Mouse (Mus musculus) kidney, postnatal 0 days (tissue): ENCODE measurements at regions not wholly inside any gene's neighbourhood (a gene's known extent, or its start where the extent isn't known, plus 50 kb on each side); places are given as distances from the start of the nearest gene placed in this dataset.
A peak's percentile ranks its signal among the peaks of the same experiment; 100 is the strongest.

Experiments used
- ATAC-seq: fragments of 200-750 bp; cut with Nextera tagmentation; replicated peaks from 2 replicates; pipeline ENCODE4 v1.8.0; 2017; ENCODE audit warnings: low read depth, moderate number of reproducible peaks, moderate TSS enrichment, moderate library complexity; ENCODE audit not compliant: low FRiP score
- DNase-seq: peaks from one replicate; pipeline ENCODE4 v3.0.0-alpha.2; 2016; ENCODE audit warnings: low spot score
- H3K27ac ChIP-seq: fragments of 300-500 bp; sonication (generic); 2 replicates; pipeline ENCODE4 v1.5.1; 2014; ENCODE audit warnings: mild to moderate bottlenecking
- H3K27me3 ChIP-seq: fragments of 300-500 bp; sonication (generic); 2 replicates; pipeline ENCODE4 v1.6.1; 2014; ENCODE audit warnings: low read length, mixed read lengths; ENCODE audit not compliant: insufficient read depth
- H3K36me3 ChIP-seq: fragments of 300-500 bp; sonication (generic); 2 replicates; pipeline ENCODE4 v1.6.1; 2014; ENCODE audit warnings: low read length, mixed read lengths; ENCODE audit not compliant: insufficient read depth
- H3K4me1 ChIP-seq: fragments of 300-500 bp; sonication (generic); replicated peaks from 2 replicates; pipeline ENCODE4 v1.6.1; 2014; ENCODE audit warnings: antibody characterized with exemption, low read length, mixed read lengths; ENCODE audit not compliant: insufficient read depth
- H3K4me2 ChIP-seq: fragments of 300-500 bp; sonication (generic); 2 replicates; pipeline ENCODE4 v1.6.1; 2014; ENCODE audit warnings: mild to moderate bottlenecking, low read length, moderate library complexity, mixed read lengths
- H3K4me3 ChIP-seq: fragments of 300-500 bp; sonication (generic); replicated peaks from 2 replicates; pipeline ENCODE4 v1.5.1; 2014; ENCODE audit warnings: low read depth, low read length
- H3K9ac ChIP-seq: fragments of 300-500 bp; sonication (generic); 2 replicates; pipeline ENCODE4 v1.6.1; 2014; ENCODE audit warnings: low read depth, low read length
- H3K9me3 ChIP-seq: fragments of 300-500 bp; sonication (generic); replicated peaks from 2 replicates; pipeline ENCODE4 v1.6.1; 2016; ENCODE audit warnings: low read length, inconsistent platforms, mixed read lengths
- CTCF ChIP-seq: IDR thresholded peaks from 2 replicates; pipeline ENCODE4 v1.5.1; 2016; ENCODE audit warnings: antibody characterized with exemption, low read depth, mild to moderate bottlenecking, moderate library complexity
- WGBS: fragments of 180-500 bp; shearing (Covaris S2); extraction: QIAGEN DNeasy Blood & Tissue Kit; methylation state at CpG from one replicate; pipeline ENCODE4 v1.1.7; 2014; 5-methylcytosine and 5-hydroxymethylcytosine counted together

GRCm38 (mm10) chr2:132472126-132472525 is 86.9 kb upstream of the Prokr2 start:
- no peaks in the 10 kb centered on the region for H3K4me1 ChIP-seq
- H3K27me3 ChIP-seq = no peaks in the 10 kb centered on the region
- no peak for TF ChIP-seq CTCF
- no peak overlapping the region for H3K9ac ChIP-seq
- 10% methylated on average over 2 of the region's 2 CpGs for WGBS
- no peak overlapping the region for H3K4me3 ChIP-seq
- H3K9me3 ChIP-seq = no peaks in the 10 kb centered on the region
- ATAC-seq (no peak), DNase-seq (peak; percentile 65)
- H3K36me3 ChIP-seq = no peaks in the 10 kb centered on the region
- H3K27ac ChIP-seq = no peak overlapping the region
- H3K4me2 ChIP-seq = no peak overlapping the region

GRCm38 (mm10) chr2:132468957-132469642 is 83.9 kb upstream of the Prokr2 start:
- H3K36me3 ChIP-seq = no peaks in the 10 kb centered on the region
- H3K27ac ChIP-seq = no peak overlapping the region
- no peak for TF ChIP-seq CTCF
- ATAC-seq = no peak
- no peak for DNase-seq
- H3K4me2 ChIP-seq = no peak overlapping the region
- H3K9me3 ChIP-seq = no peaks in the 10 kb centered on the region
- H3K4me1 ChIP-seq = no peaks in the 10 kb centered on the region
- no peak overlapping the region for H3K9ac ChIP-seq
- H3K4me3 ChIP-seq = no peak overlapping the region
- H3K27me3 ChIP-seq = no peaks in the 10 kb centered on the region
- 78% methylated on average over 9 of the region's 9 CpGs for WGBS

- no peaks in the 10 kb centered on the region for H3K36me3 ChIP-seq
- H3K4me2 ChIP-seq = no peak overlapping the region
- no peaks in the 10 kb centered on the region for H3K27me3 ChIP-seq
- H3K4me1 ChIP-seq = no peaks in the 10 kb centered on the region
- WGBS = 89% methylated on average over 1 of the region's 1 CpGs
- no peak for TF ChIP-seq CTCF
- no peak overlapping the region for H3K4me3 ChIP-seq
- no peak for ATAC-seq
- H3K9ac ChIP-seq = no peak overlapping the region
- DNase-seq = no peak
- no peaks in the 10 kb centered on the region for H3K9me3 ChIP-seq
- H3K27ac ChIP-seq = no peak overlapping the region
Measured at GRCm38 (mm10) chr2:132455029-132455428, 69.8 kb upstream of the Prokr2 start.

GRCm38 (mm10) chr2:132449347-132449746 is 64.1 kb upstream of the Prokr2 start:
- Histone ChIP-seq H3K4me3 (no peak overlapping the region), H3K9ac (no peak overlapping the region), H3K36me3 (no peaks in the 10 kb centered on the region), H3K4me1 (no peaks in the 10 kb centered on the region), H3K27ac (no peak overlapping the region), H3K4me2 (no peak overlapping the region), H3K27me3 (no peaks in the 10 kb centered on the region), H3K9me3 (no peaks in the 10 kb centered on the region)
- ATAC-seq (no peak), DNase-seq (no peak)
- no peak for TF ChIP-seq CTCF
- WGBS = 59% methylated on average over 4 of the region's 4 CpGs

- Histone ChIP-seq H3K36me3 (no peaks in the 10 kb centered on the region), H3K27me3 (no peaks in the 10 kb centered on the region), H3K27ac (no peak overlapping the region), H3K9ac (no peak overlapping the region), H3K4me2 (no peak overlapping the region), H3K4me1 (no peaks in the 10 kb centered on the region), H3K9me3 (no peaks in the 10 kb centered on the region), H3K4me3 (no peak overlapping the region)
- DNase-seq (no peak), ATAC-seq (no peak)
- 69% methylated on average over 3 of the region's 3 CpGs for WGBS
- TF ChIP-seq CTCF = no peak
Measured at GRCm38 (mm10) chr2:132447826-132448225, 62.6 kb upstream of the Prokr2 start.

- no peak for ATAC-seq
- no peaks in the 10 kb centered on the region for H3K36me3 ChIP-seq
- DNase-seq = no peak
- H3K4me1 ChIP-seq = no peaks in the 10 kb centered on the region
- H3K9me3 ChIP-seq = no peaks in the 10 kb centered on the region
- H3K4me3 ChIP-seq = no peak overlapping the region
- H3K27ac ChIP-seq = no peak overlapping the region
- H3K9ac ChIP-seq = no peak overlapping the region
- WGBS = 19% methylated on average over 3 of the region's 3 CpGs
- H3K4me2 ChIP-seq = no peak overlapping the region
- no peak for TF ChIP-seq CTCF
- no peaks in the 10 kb centered on the region for H3K27me3 ChIP-seq
Measured at GRCm38 (mm10) chr2:132446019-132446418, 60.8 kb upstream of the Prokr2 start.
